Mouse (Mus musculus) lung, embryonic 14.5 days (tissue): ENCODE measurements at regions not wholly inside any gene's neighbourhood (a gene's known extent, or its start where the extent isn't known, plus 50 kb on each side); places are given as distances from the start of the nearest gene placed in this dataset.
A peak's percentile ranks its signal among the peaks of the same experiment; 100 is the strongest.
"Not testable (repeated sequence)": the region's sequence is repeated elsewhere in the genome, so short reads cannot be mapped to it uniquely, and the experiment has no call there.

Source experiments
- ATAC-seq: fragments of 200-750 bp; cut with Nextera tagmentation; 2 replicates; pipeline ENCODE4 v1.8.0; 2017; ENCODE audit warnings: mild to moderate bottlenecking, moderate TSS enrichment, moderate library complexity; ENCODE audit not compliant: insufficient read depth
- DNase-seq: peaks from one replicate; pipeline ENCODE4 v3.0.0-alpha.2; 2015
- H3K27ac ChIP-seq: fragments of 300-500 bp; sonication (generic); 2 replicates; pipeline ENCODE4 v1.5.1; 2014; ENCODE audit warnings: low read depth, mild to moderate bottlenecking, moderate library complexity
- H3K27me3 ChIP-seq: fragments of 300-500 bp; sonication (generic); 2 replicates; pipeline ENCODE4 v1.6.1; 2014; ENCODE audit warnings: low read length, control low read depth; ENCODE audit not compliant: insufficient read depth
- H3K36me3 ChIP-seq: fragments of 300-500 bp; sonication (generic); 2 replicates; pipeline ENCODE4 v1.6.1; 2014; ENCODE audit warnings: control low read depth; ENCODE audit not compliant: insufficient read depth
- H3K4me1 ChIP-seq: fragments of 300-500 bp; sonication (generic); 2 replicates; pipeline ENCODE4 v1.6.1; 2014; ENCODE audit warnings: antibody characterized with exemption, control low read depth; ENCODE audit not compliant: insufficient read depth
- H3K4me2 ChIP-seq: fragments of 300-500 bp; sonication (generic); 2 replicates; pipeline ENCODE4 v1.6.1; 2014; ENCODE audit warnings: mild to moderate bottlenecking
- H3K4me3 ChIP-seq: fragments of 300-500 bp; sonication (generic); 2 replicates; pipeline ENCODE4 v1.5.1; 2014; ENCODE audit warnings: low read depth, low read length
- H3K9ac ChIP-seq: fragments of 300-500 bp; sonication (generic); 2 replicates; pipeline ENCODE4 v1.6.1; 2014
- H3K9me3 ChIP-seq: fragments of 300-500 bp; sonication (generic); 2 replicates; pipeline ENCODE4 v1.6.1; 2016; ENCODE audit warnings: low read depth, low read length, control low read depth
- CTCF ChIP-seq: IDR thresholded peaks from 2 replicates; pipeline ENCODE4 v1.5.1; 2016; ENCODE audit warnings: antibody characterized with exemption, low read depth
- WGBS: fragments of 180-500 bp; shearing (Covaris S2); extraction: QIAGEN DNeasy Blood & Tissue Kit; methylation state at CpG from one replicate; pipeline ENCODE4 v1.1.7; 2014; 5-methylcytosine and 5-hydroxymethylcytosine counted together

DNA sequence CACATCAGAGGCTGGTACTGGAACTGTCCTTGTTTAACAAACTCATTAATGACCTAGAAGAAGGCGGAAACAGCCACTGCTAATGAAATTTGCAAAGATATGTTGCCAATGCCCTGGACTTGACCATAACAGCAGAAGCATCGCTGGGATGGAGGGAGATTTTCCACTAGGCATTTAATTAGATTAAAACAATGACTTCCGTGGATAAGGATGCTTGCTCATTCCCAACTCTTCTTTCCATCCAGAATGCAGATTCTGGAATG lies 77.6 kb upstream of the Fam78b start:
- no peaks in the 10 kb centered on the region for H3K4me1 ChIP-seq
- no peak for ATAC-seq
- H3K27me3 ChIP-seq: no peaks in the 10 kb centered on the region
- no peak overlapping the region for H3K4me2 ChIP-seq
- no peaks in the 10 kb centered on the region for H3K9me3 ChIP-seq
- H3K36me3 ChIP-seq: no peaks in the 10 kb centered on the region
- H3K27ac ChIP-seq: no peak overlapping the region
- no peak overlapping the region for H3K9ac ChIP-seq
- DNase-seq: no peak
- WGBS: 72% methylated on average over 3 of the region's 3 CpGs
- no peak for TF ChIP-seq CTCF
- no peak overlapping the region for H3K4me3 ChIP-seq

- no peak for DNase-seq
- Histone ChIP-seq H3K4me2 (no peak overlapping the region), H3K4me3 (no peak overlapping the region), H3K27ac (no peak overlapping the region), H3K9ac (no peak overlapping the region), H3K9me3 (no peaks in the 10 kb centered on the region), H3K27me3 (no peaks in the 10 kb centered on the region), H3K4me1 (no peaks in the 10 kb centered on the region), H3K36me3 (no peaks in the 10 kb centered on the region)
- WGBS: 89% methylated on average over 2 of the region's 2 CpGs
- no peak for ATAC-seq
- TF ChIP-seq CTCF: no peak
Observed at GRCm38 (mm10) chr1:166924126-166924525, 77.1 kb upstream of the Fam78b start.

DNA sequence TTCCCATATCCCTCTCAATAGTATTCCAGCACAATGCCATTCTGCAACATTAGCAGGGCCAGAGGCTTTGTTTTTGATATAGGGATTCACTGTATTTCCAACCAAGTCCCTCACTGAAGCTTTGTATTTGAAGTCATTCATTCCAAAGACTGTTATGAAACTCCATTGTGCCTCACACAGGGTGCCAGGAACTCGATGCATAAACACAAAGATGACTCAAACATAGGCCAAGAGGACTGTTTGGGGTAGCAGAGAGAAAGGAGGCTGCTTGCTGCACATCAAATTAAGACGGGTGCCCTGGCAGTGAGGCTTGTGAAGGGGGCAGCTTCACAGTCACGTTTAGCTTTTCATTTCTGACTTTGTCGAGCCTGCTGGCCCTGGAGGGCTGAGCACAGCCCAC lies 75.1 kb upstream of the Fam78b start:
- 42% methylated on average over 4 of the region's 4 CpGs for WGBS
- no peak overlapping the region for H3K9ac ChIP-seq
- ATAC-seq (no peak), DNase-seq (no peak)
- no peak for TF ChIP-seq CTCF
- no peaks in the 10 kb centered on the region for H3K27me3 ChIP-seq
- H3K4me2 ChIP-seq: no peak overlapping the region
- H3K4me3 ChIP-seq: no peak overlapping the region
- H3K9me3 ChIP-seq: no peaks in the 10 kb centered on the region
- no peaks in the 10 kb centered on the region for H3K36me3 ChIP-seq
- H3K27ac ChIP-seq: no peak overlapping the region
- H3K4me1 ChIP-seq: no peaks in the 10 kb centered on the region

DNA sequence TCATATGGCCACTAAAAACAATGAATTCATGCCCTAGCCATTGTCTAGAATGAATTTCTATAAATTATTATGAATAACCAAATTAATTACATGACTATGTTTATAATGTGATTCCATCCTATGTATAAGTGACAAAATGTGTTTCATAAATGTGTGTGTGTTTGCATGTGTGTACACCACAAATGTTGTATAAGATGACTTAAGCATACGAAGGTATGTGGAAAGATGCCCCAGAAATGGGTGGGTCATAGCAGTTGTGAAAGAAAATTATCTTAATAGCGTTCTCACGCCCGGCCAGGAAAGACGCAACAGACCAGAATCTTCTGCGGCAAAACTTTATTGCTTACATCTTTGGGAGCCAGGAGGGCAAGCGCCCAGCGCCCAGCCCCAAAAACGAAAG lies 61.5 kb upstream of the Fam78b start:
- 49% methylated on average over 9 of the region's 9 CpGs for WGBS
- not testable (repeated sequence) for H3K27me3 ChIP-seq, ATAC-seq, H3K9ac ChIP-seq, H3K4me1 ChIP-seq, H3K36me3 ChIP-seq, H3K9me3 ChIP-seq, DNase-seq, H3K27ac ChIP-seq
- Histone ChIP-seq H3K4me3 (peak overlapping the region; percentile 24), H3K4me2 (0 out of 2 replicates have a peak overlapping the region, but pooled peaks have one; percentile 32)

DNA sequence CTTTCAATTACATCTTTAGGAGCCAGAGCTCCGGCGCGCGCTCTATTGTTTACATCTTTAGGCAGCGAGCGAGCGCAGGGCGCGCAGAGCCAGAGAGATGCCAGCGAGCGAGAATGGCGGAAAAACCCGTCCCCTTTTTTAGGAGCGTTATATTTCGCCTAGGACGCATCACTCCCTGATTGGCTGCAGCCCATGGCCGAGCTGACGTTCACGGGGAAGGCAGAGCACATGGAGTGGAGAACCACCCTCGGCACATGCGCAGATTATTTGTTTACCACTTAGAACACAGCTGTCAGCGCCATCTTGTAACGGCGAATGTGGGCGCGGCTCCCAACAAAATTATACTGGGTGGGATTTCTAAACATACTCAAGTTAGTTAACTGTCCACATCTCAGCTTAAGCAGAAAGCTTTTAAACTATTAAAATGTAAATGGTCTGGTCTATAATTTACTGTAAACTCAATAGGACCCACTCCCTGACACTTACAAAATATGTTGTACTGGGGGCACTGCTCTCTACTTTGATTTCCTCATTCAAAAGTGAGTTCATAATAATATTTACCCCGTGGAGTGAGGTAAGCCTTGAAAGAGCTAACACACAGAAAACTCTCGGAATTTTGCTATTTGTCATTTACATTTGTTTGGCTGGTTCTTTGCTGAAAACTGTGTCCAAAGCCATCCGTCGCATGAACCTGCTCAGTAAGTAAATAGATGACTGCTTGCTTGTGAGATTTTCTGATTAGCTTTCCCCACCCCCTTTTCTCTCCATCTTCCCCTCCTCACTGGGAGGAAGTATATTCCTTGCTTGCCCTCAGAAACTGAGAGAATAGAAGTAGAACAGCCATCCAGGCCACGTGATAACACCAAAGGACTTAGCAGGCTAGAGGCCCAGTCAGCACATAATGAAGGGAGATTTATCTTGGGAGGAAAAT lies 60.8 kb upstream of the Fam78b start:
- DNase-seq: peak; percentile 34
- H3K4me2 ChIP-seq: 0 out of 2 replicates have a peak overlapping the region, but pooled peaks have one; percentile 32
- H3K4me1 ChIP-seq, H3K36me3 ChIP-seq, H3K9me3 ChIP-seq, H3K9ac ChIP-seq, H3K27me3 ChIP-seq, H3K27ac ChIP-seq: not testable (repeated sequence)
- peak overlapping the region; percentile 24 for H3K4me3 ChIP-seq
- ATAC-seq: peak; percentile 75
- 48% methylated on average over 31 of the region's 31 CpGs for WGBS

DNA sequence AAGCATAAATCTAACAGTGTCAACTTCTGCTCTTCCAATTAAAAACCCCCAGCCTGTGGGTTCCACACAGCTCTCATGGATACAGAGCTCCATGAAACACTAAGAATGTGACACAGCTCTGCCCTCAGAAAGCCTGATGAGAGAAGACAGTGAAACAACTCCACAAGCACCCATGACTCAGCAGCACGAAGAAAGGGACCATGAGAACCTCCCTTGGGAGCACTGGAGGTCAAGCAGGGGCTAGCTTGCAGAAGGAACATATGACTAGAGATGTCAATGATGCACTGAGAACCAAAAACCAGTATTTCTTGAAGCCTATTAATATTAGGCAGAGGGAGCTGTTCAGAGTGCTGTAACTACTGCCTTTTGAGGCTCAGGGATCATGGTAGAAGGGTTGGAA lies 59.0 kb upstream of the Fam78b start:
- 50% methylated on average over 1 of the region's 1 CpGs for WGBS
- Histone ChIP-seq H3K36me3 (no peaks in the 10 kb centered on the region), H3K9ac (no peak overlapping the region), H3K4me1 (no peaks in the 10 kb centered on the region), H3K27me3 (no peaks in the 10 kb centered on the region), H3K4me2 (no peak overlapping the region), H3K9me3 (no peaks in the 10 kb centered on the region), H3K4me3 (no peak overlapping the region), H3K27ac (no peak overlapping the region)
- ATAC-seq (no peak), DNase-seq (no peak)
- no peak for TF ChIP-seq CTCF

- Histone ChIP-seq H3K4me3 (no peak overlapping the region), H3K27me3 (no peaks in the 10 kb centered on the region), H3K4me2 (no peak overlapping the region), H3K4me1 (no peaks in the 10 kb centered on the region), H3K9me3 (no peaks in the 10 kb centered on the region), H3K36me3 (no peaks in the 10 kb centered on the region), H3K27ac (no peak overlapping the region), H3K9ac (no peak overlapping the region)
- DNase-seq (no peak), ATAC-seq (no peak)
- 58% methylated on average over 7 of the region's 7 CpGs for WGBS
- TF ChIP-seq CTCF: no peak
Observed at GRCm38 (mm10) chr1:166944540-166944939, 56.7 kb upstream of the Fam78b start.
